Mouse (Mus musculus) lung, adult 18-20 months (tissue): ENCODE results near the gene Pgd.

Source experiments
- DNase-seq, 2 experiments: peaks; one replicate each; pipeline ENCODE4 v3.0.0; 2022; ENCODE audit warnings: mixed read lengths in 2 of 2

Gene Pgd

GRCm38 (mm10) chr4:149168016-149168415, 1.4 kb upstream of the Pgd start:
- DNase-seq, result no peak

DNA sequence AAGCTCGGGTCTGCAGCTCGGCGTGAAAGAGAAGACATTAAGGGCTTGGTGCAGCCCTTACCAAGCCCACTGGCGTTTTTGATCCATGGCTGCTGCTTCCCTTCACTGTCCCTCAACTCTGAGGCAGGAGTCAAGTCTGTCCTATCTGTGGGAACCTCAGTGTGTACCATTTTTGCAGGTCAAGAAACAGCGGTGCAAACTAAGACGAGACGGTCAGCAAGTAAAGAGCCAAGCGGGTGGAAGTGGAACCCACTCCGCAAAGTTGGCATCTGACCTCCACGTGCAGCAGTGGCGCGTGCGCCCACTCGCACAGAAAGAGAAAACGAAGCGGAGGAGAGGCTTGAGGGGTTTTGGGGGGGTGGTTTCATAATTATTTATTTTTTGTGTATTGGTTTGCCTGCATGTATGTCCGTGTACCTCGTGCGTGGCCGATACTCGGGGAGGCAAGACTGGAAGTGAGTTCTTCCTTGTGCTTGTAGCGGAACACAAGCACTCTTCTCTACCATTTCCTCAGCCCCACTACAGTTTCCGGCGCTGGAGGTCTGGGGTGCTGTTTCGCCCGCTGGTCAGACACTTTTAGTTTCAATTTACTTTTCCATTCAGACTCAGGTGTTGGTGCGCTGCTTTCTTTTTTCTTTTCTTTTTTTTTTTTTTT, 513 bp upstream of the Pgd start:
- DNase-seq, result peak; percentile 49 to 57

GRCm38 (mm10) chr4:149164150-149164549, 2.4 kb downstream of the Pgd start:
- peak in 1 of 2 experiments; percentile 30 for DNase-seq

- no peak for DNase-seq
Measured at GRCm38 (mm10) chr4:149163196-149163595, 3.4 kb downstream of the Pgd start.

- DNase-seq, result peak; percentile 39 to 50
Measured at GRCm38 (mm10) chr4:149161166-149161565, 5.4 kb downstream of the Pgd start.

- no peak for DNase-seq
Measured at GRCm38 (mm10) chr4:149159891-149160290, 6.7 kb downstream of the Pgd start.

DNA sequence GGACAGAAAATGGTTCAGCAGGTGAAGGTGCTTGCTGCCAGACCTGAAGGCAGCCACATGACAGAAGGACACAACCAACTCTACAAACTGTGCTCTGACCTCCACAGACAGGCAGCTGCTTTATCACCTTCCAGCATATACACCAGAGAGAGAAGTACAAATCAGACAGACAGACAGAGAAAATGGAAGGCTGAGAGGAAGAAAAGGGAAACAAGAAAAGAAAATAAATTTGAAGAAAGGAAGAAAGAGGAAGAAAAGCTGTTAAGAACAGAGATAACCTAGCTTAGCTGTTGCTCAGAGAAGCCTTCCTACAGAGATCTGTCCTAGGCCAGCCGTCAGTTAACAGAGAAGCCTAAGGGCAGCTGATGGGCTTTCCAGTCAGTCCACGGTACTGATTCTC, 7.4 kb downstream of the Pgd start:
- no peak for DNase-seq

GRCm38 (mm10) chr4:149157415-149157973, 9.1 kb downstream of the Pgd start:
- DNase-seq, result no peak

GRCm38 (mm10) chr4:149155711-149156110, 10.9 kb downstream of the Pgd start:
- DNase-seq, result peak; percentile 64 to 67

DNA sequence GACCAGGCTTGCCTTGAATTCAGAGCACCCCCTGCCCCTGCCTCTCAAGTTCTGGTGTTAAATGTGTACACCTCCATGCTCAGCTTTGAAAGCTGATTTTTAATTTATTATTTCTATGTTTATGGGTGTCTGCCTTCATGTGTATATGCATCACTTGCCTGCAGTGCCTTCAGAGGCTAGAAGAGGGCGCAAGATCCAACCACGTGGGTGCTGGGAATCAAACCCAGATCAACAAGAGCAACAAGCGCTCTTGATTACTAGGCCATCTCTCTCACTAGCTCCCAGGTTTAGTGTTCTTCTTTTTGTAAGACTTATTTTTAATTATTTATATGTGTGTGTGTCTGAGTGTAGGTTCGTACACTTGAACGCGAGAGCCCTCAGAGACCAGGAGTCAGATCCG, 11.7 kb downstream of the Pgd start:
- DNase-seq, result no peak

- DNase-seq, result no peak
Measured at GRCm38 (mm10) chr4:149150721-149151120, 15.8 kb downstream of the Pgd start.

GRCm38 (mm10) chr4:149150256-149150655, 16.3 kb downstream of the Pgd start:
- peak; percentile 31 to 42 for DNase-seq

- DNase-seq, result peak; percentile 23 to 46
Measured at GRCm38 (mm10) chr4:149149611-149150010, 17.0 kb downstream of the Pgd start.

GRCm38 (mm10) chr4:149149196-149149595, 17.4 kb downstream of the Pgd start:
- no peak for DNase-seq

GRCm38 (mm10) chr4:149148084-149148483, 18.5 kb downstream of the Pgd start:
- DNase-seq, result no peak

GRCm38 (mm10) chr4:149147528-149147927, 19.0 kb downstream of the Pgd start:
- no peak for DNase-seq

DNA sequence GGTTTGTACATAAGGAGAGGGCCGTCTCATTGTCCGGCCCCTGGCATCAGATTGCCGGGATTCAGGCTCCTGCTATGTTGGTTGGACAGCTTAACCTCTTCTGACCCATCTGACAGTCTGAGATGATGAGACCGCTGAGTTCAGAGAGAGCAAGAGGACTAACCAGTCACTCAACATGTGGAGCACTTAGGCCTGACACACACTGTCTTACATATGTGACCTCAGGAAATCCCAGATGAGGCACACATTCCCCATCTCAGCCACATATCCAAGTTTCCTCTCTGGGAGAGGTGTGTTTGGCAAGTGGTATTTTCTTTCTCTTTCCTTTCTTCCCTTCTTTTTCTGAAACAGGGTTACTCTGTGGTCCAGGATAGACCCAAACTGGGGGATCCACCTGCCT, 21.4 kb downstream of the Pgd start:
- no peak for DNase-seq

GRCm38 (mm10) chr4:149144459-149144858, 22.1 kb downstream of the Pgd start:
- peak; percentile 76 to 79 for DNase-seq

- no peak for DNase-seq
Measured at GRCm38 (mm10) chr4:149143594-149143993, 23.0 kb downstream of the Pgd start.

- DNase-seq, result no peak
Measured at GRCm38 (mm10) chr4:149138515-149138914, 28.1 kb downstream of the Pgd start.

- DNase-seq, result peak; percentile 83 to 88
Measured at GRCm38 (mm10) chr4:149136982-149137770, 29.4 kb downstream of the Pgd start, which contains the start of gene Cenps. TSS of gene Cenps (minus strand) at chr4:149137629.

DNA sequence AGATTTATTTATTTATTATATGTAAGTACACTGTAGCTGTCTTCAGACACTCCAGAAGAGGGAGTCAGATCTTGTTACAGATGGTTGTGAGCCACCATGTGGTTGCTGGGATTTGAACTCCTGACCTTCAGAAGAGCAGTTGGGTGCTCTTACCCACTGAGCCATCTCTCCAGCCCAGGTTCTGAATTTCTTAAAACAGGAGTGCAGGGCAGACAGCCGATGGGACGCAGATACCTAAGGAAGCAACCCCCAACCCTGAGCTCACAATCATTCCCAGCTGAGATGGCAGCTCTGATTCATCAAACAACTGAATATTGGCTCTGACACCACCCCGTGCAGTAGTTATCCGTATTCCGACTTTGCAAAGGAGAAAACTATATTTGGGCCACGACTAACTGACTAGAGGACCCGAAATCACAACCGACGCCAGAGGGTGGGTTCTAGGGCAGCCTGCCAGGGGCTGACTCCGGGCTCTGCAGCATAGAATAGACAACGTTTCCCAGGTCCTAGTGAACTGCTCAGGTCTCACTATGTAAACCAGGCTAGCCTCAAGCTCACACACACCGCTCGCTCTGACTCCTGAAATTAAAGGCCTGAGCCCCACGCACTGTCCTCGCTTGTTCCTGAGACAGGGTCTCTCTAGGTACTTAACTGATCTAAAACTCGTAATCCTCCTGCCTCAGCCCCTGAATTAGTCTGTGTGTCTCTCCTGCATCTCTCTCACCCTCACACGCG, 30.3 kb downstream of the Pgd start:
- no peak for DNase-seq

DNA sequence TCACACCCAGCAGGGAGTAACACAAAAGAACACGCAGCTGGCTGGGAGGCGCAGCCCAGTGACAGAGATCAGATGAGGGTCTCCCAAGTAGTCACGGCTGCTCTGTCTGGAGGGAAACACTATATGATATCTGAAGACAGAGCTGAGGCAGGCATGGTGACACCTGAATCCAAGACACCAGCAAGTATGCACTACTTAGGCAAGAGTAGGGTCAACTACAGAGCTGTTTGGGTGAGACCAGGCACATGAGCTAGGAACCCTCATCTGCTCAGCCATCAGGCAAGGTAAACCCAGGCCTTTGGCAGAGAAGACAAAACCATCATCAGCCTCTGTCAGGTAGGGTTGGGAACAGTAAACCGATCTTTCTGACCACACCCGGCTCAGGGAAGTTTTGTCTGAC, 33.2 kb downstream of the Pgd start:
- no peak for DNase-seq
